Mouse (Mus musculus): ENCODE measurements around the gene Ccnt1. TPM values are rescaled to one million over a fixed set of nuclear protein-coding genes. Genes with fewer than 3 reads are reported as not detected.
A peak's percentile ranks its signal among the peaks of the same experiment; 100 is the strongest.

Ccnt1 gene
- total and polyA plus RNA-seq, 2 experiments, result 7.4 to 13.5 TPM

- no peak overlapping the region for H3K9ac ChIP-seq (ENCODE audit: low read depth, low read length)
- no peaks in the 10 kb centered on the region; the same call in 1 of the 2 replicates for H3K4me1 ChIP-seq (ENCODE audit: control insufficient read depth, insufficient read depth, low read length)
- H3K79me2 ChIP-seq (ENCODE audit: control insufficient read depth, insufficient read depth, low read length), result 0 out of 2 replicates have a peak, but pooled peaks cover 2% of the 10 kb centered on the region
- peaks cover 47% of the 10 kb centered on the region for H3K36me3 ChIP-seq (ENCODE audit: control insufficient read depth, insufficient read depth, low read length)
- H3K27ac ChIP-seq (replicated peaks; ENCODE audit: insufficient read depth, low read depth, low read length), result no peak overlapping the region
- no peaks in the 10 kb centered on the region for H3K27me3 ChIP-seq (ENCODE audit: control insufficient read depth, insufficient read depth, low read length)
- TF ChIP-seq POLR2A (IDR thresholded peaks at IDR 0.05; ENCODE audit: extremely low read depth, insufficient read depth, low read length) (no peak), CTCF (IDR thresholded peaks at IDR 0.05; ENCODE audit: low read depth, low read length) (no peak)
- DNase-seq (ENCODE audit: extremely low read depth, low read depth, low spot score), result no peak
- H3K4me3 ChIP-seq (ENCODE audit: insufficient read depth, low read depth, low read length), result no peak overlapping the region
- WGBS, result 72% methylated on average over 6 of the region's 6 CpGs
These were observed 29.7 kb downstream of the Ccnt1 start for GRCm38 (mm10) chr15:98541064-98541463.

- no peak for DNase-seq (ENCODE audit: extremely low read depth, low read depth, low spot score)
- no peaks in the 10 kb centered on the region for H3K27me3 ChIP-seq (ENCODE audit: control insufficient read depth, insufficient read depth, low read length)
- H3K4me1 ChIP-seq (ENCODE audit: control insufficient read depth, insufficient read depth, low read length), result no peaks in the 10 kb centered on the region; the same call in 1 of the 2 replicates
- H3K9ac ChIP-seq (ENCODE audit: low read depth, low read length), result no peak overlapping the region
- no peak overlapping the region for H3K27ac ChIP-seq (replicated peaks; ENCODE audit: insufficient read depth, low read depth, low read length)
- TF ChIP-seq POLR2A (IDR thresholded peaks at IDR 0.05; ENCODE audit: extremely low read depth, insufficient read depth, low read length) (no peak), CTCF (IDR thresholded peaks at IDR 0.05; ENCODE audit: low read depth, low read length) (no peak)
- H3K4me3 ChIP-seq (ENCODE audit: insufficient read depth, low read depth, low read length), result no peak overlapping the region
- 75% methylated on average over 4 of the region's 4 CpGs for WGBS
- H3K36me3 ChIP-seq (ENCODE audit: control insufficient read depth, insufficient read depth, low read length), result peaks cover 20% of the 10 kb centered on the region
- 0 out of 2 replicates have a peak, but pooled peaks cover under 1% of the 10 kb centered on the region for H3K79me2 ChIP-seq (ENCODE audit: control insufficient read depth, insufficient read depth, low read length)
These were observed 32.8 kb downstream of the Ccnt1 start for GRCm38 (mm10) chr15:98537923-98538322.

- TF ChIP-seq CTCF (IDR thresholded peaks at IDR 0.05; ENCODE audit: low read depth, low read length), result no peak
- no peak for TF ChIP-seq POLR2A (IDR thresholded peaks at IDR 0.05; ENCODE audit: extremely low read depth, insufficient read depth, low read length)
- Histone ChIP-seq H3K79me2 (ENCODE audit: control insufficient read depth, insufficient read depth, low read length) (peaks cover 7% of the 10 kb centered on the region; the same call in 1 of the 2 replicates), H3K36me3 (ENCODE audit: control insufficient read depth, insufficient read depth, low read length) (peaks cover 17% of the 10 kb centered on the region), H3K27ac (replicated peaks; ENCODE audit: insufficient read depth, low read depth, low read length) (no peak overlapping the region), H3K27me3 (ENCODE audit: control insufficient read depth, insufficient read depth, low read length) (no peaks in the 10 kb centered on the region), H3K4me1 (ENCODE audit: control insufficient read depth, insufficient read depth, low read length) (peaks cover 2% of the 10 kb centered on the region), H3K4me3 (ENCODE audit: insufficient read depth, low read depth, low read length) (no peak overlapping the region), H3K9ac (ENCODE audit: low read depth, low read length) (no peak overlapping the region)
- WGBS, result 89% methylated on average over 8 of the region's 8 CpGs
- no peak for DNase-seq (ENCODE audit: extremely low read depth, low read depth, low spot score)
These were observed 33.8 kb downstream of the Ccnt1 start for GRCm38 (mm10) chr15:98536828-98537510.

- DNase-seq (ENCODE audit: extremely low read depth, low read depth, low spot score), result no peak
- H3K36me3 ChIP-seq (ENCODE audit: control insufficient read depth, insufficient read depth, low read length), result peaks cover 19% of the 10 kb centered on the region
- no peak for TF ChIP-seq CTCF (IDR thresholded peaks at IDR 0.05; ENCODE audit: low read depth, low read length)
- no peak for TF ChIP-seq POLR2A (IDR thresholded peaks at IDR 0.05; ENCODE audit: extremely low read depth, insufficient read depth, low read length)
- H3K79me2 ChIP-seq (ENCODE audit: control insufficient read depth, insufficient read depth, low read length), result peaks cover 12% of the 10 kb centered on the region; the same call in 1 of the 2 replicates
- WGBS, result 88% methylated on average over 4 of the region's 4 CpGs
- H3K4me1 ChIP-seq (ENCODE audit: control insufficient read depth, insufficient read depth, low read length), result peaks cover 4% of the 10 kb centered on the region
- H3K27me3 ChIP-seq (ENCODE audit: control insufficient read depth, insufficient read depth, low read length), result no peaks in the 10 kb centered on the region
- H3K9ac ChIP-seq (ENCODE audit: low read depth, low read length), result no peak overlapping the region
- H3K4me3 ChIP-seq (ENCODE audit: insufficient read depth, low read depth, low read length), result no peak overlapping the region
- no peak overlapping the region for H3K27ac ChIP-seq (replicated peaks; ENCODE audit: insufficient read depth, low read depth, low read length)
These were observed 34.8 kb downstream of the Ccnt1 start for GRCm38 (mm10) chr15:98535921-98536320.

GRCm38 (mm10) chr15:98533881-98534627, 36.7 kb downstream of the Ccnt1 start, which contains the start of gene Kansl2:
Gene Kansl2, minus strand, starts transcription at chr15:98534264.
- DNase-seq (ENCODE audit: extremely low read depth, low read depth, low spot score), result peak; percentile 96
- peak within 1 kb of the TSS; percentile 98 for H3K27ac ChIP-seq (replicated peaks; ENCODE audit: insufficient read depth, low read depth, low read length)
- no peaks in the 10 kb centered on the region for H3K27me3 ChIP-seq (ENCODE audit: control insufficient read depth, insufficient read depth, low read length)
- TF ChIP-seq CTCF (IDR thresholded peaks at IDR 0.05; ENCODE audit: low read depth, low read length), result no peak
- TF ChIP-seq POLR2A (IDR thresholded peaks at IDR 0.05; ENCODE audit: extremely low read depth, insufficient read depth, low read length), result peak; percentile 92
- peaks cover 21% of the 10 kb centered on the region for H3K36me3 ChIP-seq (ENCODE audit: control insufficient read depth, insufficient read depth, low read length)
- H3K79me2 ChIP-seq (ENCODE audit: control insufficient read depth, insufficient read depth, low read length), result peaks cover 12% of the 10 kb centered on the region; the same call in 1 of the 2 replicates
- H3K9ac ChIP-seq (ENCODE audit: low read depth, low read length), result peak within 1 kb of the TSS; percentile 97
- peaks cover 4% of the 10 kb centered on the region for H3K4me1 ChIP-seq (ENCODE audit: control insufficient read depth, insufficient read depth, low read length)
- H3K4me3 ChIP-seq (ENCODE audit: insufficient read depth, low read depth, low read length), result peak within 1 kb of the TSS; percentile 94
- WGBS, result under 1% methylated on average over 67 of the region's 70 CpGs
